Mouse (Mus musculus) forebrain, embryonic 15.5 days (tissue): ENCODE results near the gene Zfp655. TPM values are rescaled to one million over a fixed set of nuclear protein-coding genes. Genes with fewer than 3 reads are reported as not detected.

ENCODE experiments used
- ATAC-seq: fragments of 200-750 bp; cut with Nextera tagmentation; replicated peaks from 2 replicates; pipeline ENCODE4 v1.8.0; 2017; ENCODE audit warnings: mild to moderate bottlenecking, moderate TSS enrichment, moderate library complexity
- H3K27ac ChIP-seq: fragments of 300-500 bp; sonication (generic); replicated peaks from 2 replicates; pipeline ENCODE4 v1.5.1; 2015; ENCODE audit warnings: mild to moderate bottlenecking, inconsistent platforms
- H3K27me3 ChIP-seq: fragments of 300-500 bp; sonication (generic); 2 replicates; pipeline ENCODE4 v1.6.1; 2015; ENCODE audit warnings: inconsistent platforms
- H3K36me3 ChIP-seq: fragments of 300-500 bp; sonication (generic); 2 replicates; pipeline ENCODE4 v1.6.1; 2015; ENCODE audit warnings: mild to moderate bottlenecking, inconsistent platforms
- H3K4me1 ChIP-seq: fragments of 300-500 bp; sonication (generic); 2 replicates; pipeline ENCODE4 v1.6.1; 2015; ENCODE audit warnings: inconsistent platforms
- H3K4me2 ChIP-seq: fragments of 300-500 bp; sonication (generic); replicated peaks from 2 replicates; pipeline ENCODE4 v1.6.1; 2015; ENCODE audit warnings: mild to moderate bottlenecking, inconsistent platforms
- H3K4me3 ChIP-seq: fragments of 300-500 bp; sonication (generic); 2 replicates; pipeline ENCODE4 v1.5.1; 2015; ENCODE audit warnings: mild to moderate bottlenecking, inconsistent platforms
- H3K9ac ChIP-seq: fragments of 300-500 bp; sonication (generic); replicated peaks from 2 replicates; pipeline ENCODE4 v1.6.1; 2015; ENCODE audit warnings: mild to moderate bottlenecking, inconsistent platforms
- H3K9me3 ChIP-seq: fragments of 300-500 bp; sonication (generic); 2 replicates; pipeline ENCODE4 v1.6.1; 2016; ENCODE audit warnings: inconsistent platforms
- WGBS: fragments of 180-500 bp; shearing (Covaris S2); methylation state at CpG from one replicate; pipeline ENCODE4 v1.1.7; 2015; ENCODE audit warnings: mixed read lengths; 5-methylcytosine and 5-hydroxymethylcytosine counted together
- polyA plus RNA-seq: library from polyadenylated mRNA; unstranded; fragments of >200 nt; fragmentation: Nextera tagmentation; extraction: Ambion mirVana; gene quantifications from 2 replicates; pipeline ENCODE4 v1.2.1, GENCODE M21; 2015

The Zfp655 gene
- polyA plus RNA-seq, result 36.8 and 38.8 TPM in 2 replicates

DNA sequence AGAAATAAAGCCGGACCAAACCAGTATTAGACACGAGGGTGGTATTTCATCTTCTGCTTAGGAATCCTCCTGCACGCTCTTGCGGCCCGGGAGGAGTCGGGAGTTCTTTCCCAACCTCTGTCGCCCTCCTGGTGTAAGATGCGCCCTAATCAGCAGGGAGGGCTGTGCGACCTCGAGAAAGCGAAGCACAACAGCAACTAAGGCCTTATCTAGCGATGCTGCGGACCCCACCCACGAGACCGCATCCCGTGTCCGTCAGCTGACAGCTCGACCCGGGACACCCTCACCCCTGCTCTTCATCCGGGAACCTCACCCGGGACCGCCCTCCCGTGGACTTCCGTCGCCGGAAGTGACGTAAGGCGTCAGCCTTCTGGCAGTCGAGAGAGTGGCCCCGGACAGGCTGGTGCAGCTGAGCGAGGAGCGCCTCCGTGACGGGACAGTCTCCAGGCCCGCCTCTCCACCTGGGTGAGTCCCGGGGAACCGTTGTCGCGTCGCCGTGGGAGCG is at the start of gene Zfp655:
Gene Zfp655 (plus strand): TSS at position 349 of the 505 bp plus-strand sequence.
- under 1% methylated on average over 42 of the region's 42 CpGs for WGBS
- peak; percentile 97 for ATAC-seq

DNA sequence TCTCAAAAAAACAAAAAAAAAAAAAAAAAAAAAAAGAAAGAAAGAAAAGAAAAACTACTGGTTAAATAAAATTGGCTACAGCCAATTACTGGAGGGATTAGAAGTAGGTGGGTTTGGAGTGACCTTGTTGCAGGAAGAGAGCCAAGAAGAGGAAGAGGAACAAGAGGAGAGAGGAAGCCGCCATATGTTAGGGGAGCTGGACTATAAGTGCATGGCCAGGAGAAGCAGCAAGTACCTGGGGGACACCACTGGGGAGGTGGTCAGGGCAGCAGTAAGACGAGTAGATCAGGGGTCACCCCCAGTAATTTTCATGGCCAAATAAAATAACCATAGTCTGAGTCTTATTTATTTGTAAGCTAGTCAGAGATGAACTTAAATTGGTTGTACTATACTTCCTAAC is 46.3 kb upstream of the Zfp655 start:
- Histone ChIP-seq H3K27ac (no peak overlapping the region), H3K9ac (no peak overlapping the region), H3K9me3 (no peaks in the 10 kb centered on the region), H3K4me3 (no peak overlapping the region), H3K36me3 (peaks cover 78% of the 10 kb centered on the region), H3K4me1 (peaks cover 14% of the 10 kb centered on the region), H3K27me3 (no peaks in the 10 kb centered on the region), H3K4me2 (no peak overlapping the region)
- no peak for ATAC-seq
- WGBS, result 95% methylated on average over 2 of the region's 2 CpGs

More for the DNA sequence above, at the start of gene Zfp655:
- H3K27ac ChIP-seq, result peak within 1 kb of the TSS; percentile 90
- peak within 1 kb of the TSS; percentile 98 for H3K9ac ChIP-seq
- H3K4me3 ChIP-seq, result peak within 1 kb of the TSS; percentile 95
- H3K9me3 ChIP-seq, result no peaks in the 10 kb centered on the region
- H3K36me3 ChIP-seq, result peaks cover 29% of the 10 kb centered on the region
- H3K4me1 ChIP-seq, result peaks cover 23% of the 10 kb centered on the region
- H3K27me3 ChIP-seq, result no peaks in the 10 kb centered on the region
- peak within 1 kb of the TSS; percentile 64 for H3K4me2 ChIP-seq

DNA sequence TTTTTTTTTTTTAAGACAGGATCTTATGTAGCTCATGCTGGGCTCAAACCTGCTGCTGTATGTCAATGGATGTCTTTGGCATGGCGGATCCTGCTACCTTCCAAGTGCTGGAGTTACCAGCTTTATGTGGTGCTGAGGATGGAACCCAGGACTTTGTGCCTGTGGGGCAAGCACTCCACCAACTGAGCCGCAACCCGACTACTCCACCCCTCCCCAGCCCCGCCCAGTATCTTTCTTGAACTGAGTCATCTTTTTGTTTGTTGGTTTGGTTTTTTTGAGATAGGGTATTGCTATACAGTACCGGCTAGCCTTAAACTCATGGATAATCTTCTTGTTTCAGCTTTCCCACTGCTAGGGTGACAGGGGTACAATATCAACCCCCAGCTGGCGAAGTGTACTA is 42.1 kb upstream of the Zfp655 start:
- no peak overlapping the region for H3K27ac ChIP-seq
- H3K4me3 ChIP-seq, result no peak overlapping the region
- no peak for ATAC-seq
- peaks cover 25% of the 10 kb centered on the region for H3K4me1 ChIP-seq
- peaks cover 47% of the 10 kb centered on the region for H3K36me3 ChIP-seq
- H3K9me3 ChIP-seq, result no peaks in the 10 kb centered on the region
- 97% methylated on average over 6 of the region's 6 CpGs for WGBS
- no peak overlapping the region for H3K9ac ChIP-seq
- H3K27me3 ChIP-seq, result no peaks in the 10 kb centered on the region
- no peak overlapping the region for H3K4me2 ChIP-seq

DNA sequence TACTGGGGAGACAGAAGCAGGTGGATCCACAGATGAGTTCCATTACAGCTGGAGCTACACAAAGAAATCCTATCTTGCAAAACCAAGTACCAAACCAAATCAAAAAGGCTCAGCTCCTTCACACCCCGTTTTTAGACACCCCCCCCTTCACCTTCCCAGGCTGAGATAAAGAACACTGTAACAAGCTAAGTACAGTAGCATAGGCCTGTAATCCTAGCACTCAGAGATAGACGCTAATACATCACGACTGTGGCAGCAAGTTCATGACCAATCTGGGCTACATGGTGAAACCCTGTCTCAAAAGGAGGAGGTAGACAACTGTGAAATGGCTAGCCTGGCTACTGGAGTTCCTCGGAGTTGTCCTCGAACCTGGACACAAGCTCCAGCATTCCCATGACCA is 41.1 kb upstream of the Zfp655 start:
- peak overlapping the region; percentile 92 for H3K4me3 ChIP-seq
- WGBS, result 58% methylated on average over 5 of the region's 5 CpGs
- peaks cover 48% of the 10 kb centered on the region for H3K36me3 ChIP-seq
- no peaks in the 10 kb centered on the region for H3K27me3 ChIP-seq
- peak overlapping the region; percentile 68 for H3K4me2 ChIP-seq
- H3K4me1 ChIP-seq, result peaks cover 25% of the 10 kb centered on the region
- peak overlapping the region; percentile 93 for H3K9ac ChIP-seq
- H3K27ac ChIP-seq, result no peak overlapping the region
- H3K9me3 ChIP-seq, result no peaks in the 10 kb centered on the region
- no peak for ATAC-seq

DNA sequence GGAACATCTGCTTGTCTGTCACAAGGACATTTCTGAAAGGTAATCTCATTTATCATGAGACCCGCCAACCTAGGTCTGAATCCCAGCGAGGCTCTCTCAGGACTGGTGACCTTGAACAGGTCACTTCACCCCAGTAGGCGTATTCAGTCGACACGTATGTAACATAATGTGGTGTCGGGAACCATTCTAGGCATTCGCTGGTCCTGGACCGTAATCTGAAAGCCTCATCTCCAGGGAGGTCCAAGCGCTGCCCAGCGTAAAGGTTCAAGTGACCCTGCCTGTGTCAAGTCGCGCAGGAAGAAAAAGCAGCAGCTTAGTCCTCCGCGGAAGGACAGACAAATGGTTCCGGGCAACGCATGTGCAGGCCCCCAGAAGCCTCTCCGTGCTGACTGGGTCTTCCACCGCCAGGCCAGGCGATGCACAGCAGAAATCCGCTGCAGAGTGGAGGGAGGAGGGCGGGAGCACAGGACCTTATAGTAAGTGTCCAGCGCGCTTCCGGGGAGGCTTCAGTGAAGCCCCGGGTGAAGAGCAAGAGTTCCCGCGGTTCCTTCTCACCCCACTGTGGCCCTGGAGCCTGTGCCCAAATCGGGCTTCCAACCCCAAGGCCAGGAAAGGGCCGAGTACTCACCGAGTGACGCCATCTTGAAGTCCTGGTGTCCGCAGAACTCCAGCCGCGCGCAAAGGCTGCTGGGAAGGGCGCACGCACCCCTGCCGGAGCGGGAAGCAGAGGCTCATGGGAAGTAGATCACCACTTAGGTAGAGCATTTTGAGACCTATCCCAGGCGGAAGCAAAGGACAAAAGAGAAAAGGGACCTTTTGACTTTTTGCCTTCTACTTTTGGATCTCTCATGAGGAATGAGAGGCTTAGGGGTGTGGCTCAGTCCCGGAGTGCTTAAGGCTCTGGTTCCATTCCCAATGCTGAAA is 40.4 kb upstream of the Zfp655 start:
- H3K9ac ChIP-seq, result peak overlapping the region; percentile 93
- peaks cover 25% of the 10 kb centered on the region for H3K4me1 ChIP-seq
- under 1% methylated on average over 41 of the region's 41 CpGs for WGBS
- H3K4me2 ChIP-seq, result peak overlapping the region; percentile 68
- H3K4me3 ChIP-seq, result peak overlapping the region; percentile 92
- H3K27ac ChIP-seq, result peak overlapping the region; percentile 84
- H3K9me3 ChIP-seq, result no peaks in the 10 kb centered on the region
- no peaks in the 10 kb centered on the region for H3K27me3 ChIP-seq
- ATAC-seq, result peak; percentile 91
- peaks cover 48% of the 10 kb centered on the region for H3K36me3 ChIP-seq

DNA sequence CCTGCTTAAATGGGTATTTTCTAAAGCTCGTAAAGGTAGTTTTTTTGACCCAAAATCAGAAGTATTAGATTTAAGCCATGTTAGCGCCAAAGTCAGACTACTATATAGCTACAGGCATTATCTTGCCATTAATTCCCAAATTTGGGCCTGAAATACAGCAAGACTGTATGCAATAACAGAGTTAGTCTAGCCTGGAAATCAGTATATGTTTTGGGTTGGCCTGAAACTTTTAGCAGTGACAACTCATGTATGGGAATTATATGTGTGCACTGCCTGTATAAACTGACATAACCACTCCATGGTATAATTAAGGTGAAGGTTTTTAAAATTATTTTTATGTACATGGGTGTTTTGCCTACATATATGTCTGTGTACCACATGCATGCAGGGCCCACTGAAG is 39.6 kb upstream of the Zfp655 start, which contains the start of gene Atp5j2:
Gene Atp5j2 (minus strand): TSS at position 101 of the 400 bp plus-strand sequence.
- H3K27me3 ChIP-seq, result no peaks in the 10 kb centered on the region
- peak within 1 kb of the TSS; percentile 68 for H3K4me2 ChIP-seq
- WGBS, result 75% methylated on average over 2 of the region's 2 CpGs
- H3K4me1 ChIP-seq, result peaks cover 25% of the 10 kb centered on the region
- H3K27ac ChIP-seq, result peak within 1 kb of the TSS; percentile 84
- peak within 1 kb of the TSS; percentile 92 for H3K4me3 ChIP-seq
- no peaks in the 10 kb centered on the region for H3K9me3 ChIP-seq
- no peak for ATAC-seq
- peaks cover 40% of the 10 kb centered on the region for H3K36me3 ChIP-seq
- peak within 1 kb of the TSS; percentile 93 for H3K9ac ChIP-seq

DNA sequence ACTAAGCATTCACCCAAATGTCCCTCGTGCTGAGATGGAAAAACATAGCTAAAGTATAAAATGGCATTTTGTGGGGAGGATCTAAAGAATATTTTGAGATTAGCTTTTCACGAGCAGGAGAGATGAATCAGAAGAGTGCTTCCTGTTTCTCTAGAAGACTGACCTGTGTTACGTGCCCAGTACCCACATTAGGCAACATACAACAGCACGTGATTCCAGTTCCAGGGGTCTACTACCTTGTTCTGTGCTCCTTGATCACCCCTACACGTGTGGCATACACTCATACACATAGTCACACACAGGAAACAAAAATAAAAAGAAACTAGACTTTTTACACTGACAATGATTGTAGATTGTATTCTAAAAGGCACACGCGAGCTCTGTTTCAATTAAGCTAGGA is 31.1 kb upstream of the Zfp655 start:
- peak overlapping the region; percentile 60; the same call in 1 of the 2 replicates for H3K4me3 ChIP-seq
- peaks cover 25% of the 10 kb centered on the region for H3K4me1 ChIP-seq
- peak overlapping the region; percentile 60; the same call in 1 of the 2 replicates for H3K9ac ChIP-seq
- H3K36me3 ChIP-seq, result peaks cover 11% of the 10 kb centered on the region
- 80% methylated on average over 7 of the region's 7 CpGs for WGBS
- H3K4me2 ChIP-seq, result peak overlapping the region; percentile 99
- no peak for ATAC-seq
- no peaks in the 10 kb centered on the region for H3K27me3 ChIP-seq
- H3K9me3 ChIP-seq, result no peaks in the 10 kb centered on the region
- H3K27ac ChIP-seq, result no peak overlapping the region

DNA sequence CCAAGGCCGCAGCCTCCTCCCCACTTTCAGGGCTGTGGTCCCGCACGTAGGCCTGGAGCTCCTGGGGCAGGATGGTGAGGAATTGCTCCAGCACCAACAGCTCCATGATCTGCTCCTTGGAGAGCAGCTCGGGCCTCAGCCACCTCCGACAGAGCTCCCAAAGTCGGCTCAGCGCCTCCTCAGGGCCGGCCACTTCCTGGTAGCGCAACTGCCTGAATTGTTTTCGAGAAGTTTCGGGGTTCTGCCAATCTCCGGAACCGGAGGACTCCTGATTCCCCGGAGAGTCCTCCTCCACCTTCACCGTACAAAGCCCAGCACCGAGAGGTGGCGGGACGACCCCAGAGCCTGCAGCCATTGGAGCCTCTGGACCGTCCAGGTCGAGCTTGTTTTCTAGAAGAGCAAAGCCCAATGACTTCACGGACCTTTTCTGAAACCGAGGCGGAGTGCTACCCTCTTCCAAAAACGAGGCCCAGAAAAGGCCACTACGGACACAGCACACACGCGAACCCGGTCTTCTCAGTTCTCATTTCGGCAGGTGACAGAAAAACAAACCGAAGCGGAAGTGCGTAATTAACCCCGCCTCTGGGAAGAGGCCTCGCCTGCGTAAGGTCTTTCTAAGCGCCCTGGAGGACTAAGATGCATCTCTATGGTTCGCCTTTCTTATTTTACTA is 30.1 kb upstream of the Zfp655 start, which contains the start of gene Zkscan14:
Gene Zkscan14 (minus strand): TSS at position 548 of the 671 bp plus-strand sequence.
- H3K4me3 ChIP-seq, result peak within 1 kb of the TSS; percentile 60
- H3K9ac ChIP-seq, result peak within 1 kb of the TSS; percentile 60
- H3K36me3 ChIP-seq, result peaks cover 4% of the 10 kb centered on the region; the same call in 1 of the 2 replicates
- 2% methylated on average over 37 of the region's 37 CpGs for WGBS
- peaks cover 34% of the 10 kb centered on the region for H3K4me1 ChIP-seq
- no peaks in the 10 kb centered on the region for H3K27me3 ChIP-seq
- no peaks in the 10 kb centered on the region for H3K9me3 ChIP-seq
- H3K27ac ChIP-seq, result peak within 1 kb of the TSS; percentile 60
- peak within 1 kb of the TSS; percentile 99 for H3K4me2 ChIP-seq
- peak; percentile 7 for ATAC-seq

DNA sequence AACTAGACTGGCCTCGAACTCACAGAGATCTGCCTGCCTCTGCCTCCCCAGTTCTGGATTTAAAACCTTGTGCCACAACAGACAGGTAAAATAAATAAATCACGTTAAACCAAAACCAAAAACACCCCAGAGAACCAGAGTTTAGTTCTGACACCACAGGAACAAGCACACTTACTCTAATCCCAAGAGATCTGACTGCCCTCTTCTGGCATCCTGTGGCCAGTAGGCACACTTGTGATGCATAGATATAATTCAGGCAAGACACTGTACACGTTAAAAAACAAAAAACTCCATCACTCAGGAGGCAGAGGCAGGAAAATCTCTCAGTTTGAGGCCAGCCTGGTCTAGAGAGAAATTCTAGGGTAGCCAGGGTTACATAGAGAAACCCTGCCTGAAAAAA is 29.1 kb upstream of the Zfp655 start:
- Histone ChIP-seq H3K9ac (no peak overlapping the region), H3K9me3 (no peaks in the 10 kb centered on the region), H3K4me3 (no peak overlapping the region), H3K4me2 (no peak overlapping the region), H3K27ac (no peak overlapping the region), H3K4me1 (peaks cover 34% of the 10 kb centered on the region), H3K27me3 (no peaks in the 10 kb centered on the region), H3K36me3 (peaks cover 4% of the 10 kb centered on the region; the same call in 1 of the 2 replicates)
- ATAC-seq, result no peak
- 54% methylated on average over 3 of the region's 3 CpGs for WGBS

DNA sequence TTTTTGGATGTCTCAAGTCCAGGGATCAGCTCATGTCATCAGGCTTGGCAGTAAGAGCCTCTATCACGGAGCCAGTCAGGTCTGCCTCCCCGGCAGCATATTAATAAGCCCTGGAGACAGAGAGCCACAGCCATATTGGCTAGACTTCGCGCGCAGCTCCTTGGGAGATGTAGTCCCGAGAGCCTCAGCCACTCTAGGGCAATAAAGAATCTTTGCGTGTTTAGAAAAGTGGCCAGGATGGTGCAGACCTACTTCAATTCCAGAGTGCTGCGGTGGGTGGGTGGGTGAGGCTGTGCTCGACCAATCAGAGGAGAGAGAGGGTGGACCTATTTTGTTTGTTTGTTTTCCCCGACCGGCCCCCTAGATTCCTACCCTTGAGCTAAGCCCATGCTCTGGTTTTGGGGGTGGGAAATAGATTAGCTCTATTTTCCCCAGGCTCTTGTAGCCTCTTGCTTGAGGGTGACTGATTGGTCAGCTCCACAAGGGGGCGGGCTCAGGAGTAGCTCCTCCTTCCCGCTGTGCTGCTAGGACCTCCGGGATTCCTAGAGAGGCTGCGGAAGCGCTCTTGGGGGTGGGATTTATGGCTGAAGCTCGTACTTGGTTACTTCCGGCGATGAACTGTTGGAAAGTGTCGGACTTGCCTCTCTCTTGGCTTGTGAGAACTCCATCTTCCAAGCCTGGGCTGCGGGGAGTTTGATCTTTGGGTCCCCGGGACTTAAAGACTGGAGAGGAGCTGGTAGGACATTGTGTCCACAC is 27.4 kb upstream of the Zfp655 start, which contains the start of gene Zkscan5:
Gene Zkscan5 (plus strand): TSS at position 627 of the 756 bp plus-strand sequence.
- Histone ChIP-seq H3K27me3 (no peaks in the 10 kb centered on the region), H3K9me3 (no peaks in the 10 kb centered on the region), H3K27ac (peak within 1 kb of the TSS; percentile 94), H3K9ac (peak within 1 kb of the TSS; percentile 63), H3K4me2 (peak within 1 kb of the TSS; percentile 64), H3K36me3 (no peaks in the 10 kb centered on the region; the same call in 1 of the 2 replicates), H3K4me1 (peaks cover 34% of the 10 kb centered on the region), H3K4me3 (peak within 1 kb of the TSS; percentile 67)
- ATAC-seq, result peak; percentile 96
- WGBS, result under 1% methylated on average over 22 of the region's 22 CpGs

DNA sequence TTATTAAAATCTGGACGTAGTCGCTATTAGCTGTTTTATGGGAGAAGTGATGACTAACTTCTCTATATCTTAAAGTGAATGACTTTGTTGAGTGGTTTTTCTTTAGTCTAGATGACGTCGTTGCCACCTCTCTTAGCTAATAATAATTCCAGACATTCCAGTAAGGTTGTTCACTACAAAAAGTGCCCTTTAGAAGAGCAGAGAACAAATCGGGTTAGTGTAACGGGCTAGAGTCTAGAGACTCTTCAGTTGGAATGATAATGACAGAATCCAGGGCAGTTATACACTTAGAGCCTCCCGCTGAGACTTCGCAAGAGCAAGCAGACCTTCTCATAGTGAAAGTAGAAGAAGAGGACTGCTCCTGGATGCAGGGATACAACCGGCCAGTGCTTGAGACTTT is 26.5 kb upstream of the Zfp655 start:
- Histone ChIP-seq H3K9me3 (no peaks in the 10 kb centered on the region), H3K9ac (peak overlapping the region; percentile 63), H3K27me3 (no peaks in the 10 kb centered on the region), H3K4me3 (peak overlapping the region; percentile 67), H3K27ac (no peak overlapping the region), H3K36me3 (no peaks in the 10 kb centered on the region; the same call in 1 of the 2 replicates), H3K4me2 (peak overlapping the region; percentile 64), H3K4me1 (peaks cover 28% of the 10 kb centered on the region)
- ATAC-seq, result no peak
- 26% methylated on average over 9 of the region's 9 CpGs for WGBS
